Mouse (Mus musculus) heart, embryonic 14.5 days (tissue): Measurements from ENCODE around the gene Pold4. TPM values are rescaled to one million over a fixed set of nuclear protein-coding genes. Genes with fewer than 3 reads are reported as not detected.

Experiments
- ATAC-seq: fragments of 200-750 bp; cut with Nextera tagmentation; 2 replicates; pipeline ENCODE4 v1.8.0; 2017; ENCODE audit warnings: low read depth, moderate TSS enrichment; ENCODE audit not compliant: insufficient number of reproducible peaks, insufficient read depth, low FRiP score
- H3K27ac ChIP-seq, 2 experiments: fragments of 200-500 bp in 1 of 2; fragments of 300-500 bp in 1 of 2; sonication (generic) in 1 of 2; replicated peaks in 1 of 2; 2 replicates each; pipeline ENCODE4 v1.5.1; 2012 to 2014; ENCODE audit warnings: low read depth in 2 of 2, low read length in 2 of 2, control low read depth in 1 of 2, mild to moderate bottlenecking in 1 of 2, mixed read lengths in 1 of 2; ENCODE audit not compliant: control insufficient read depth in 1 of 2, insufficient read depth in 1 of 2
- H3K27me3 ChIP-seq: fragments of 300-500 bp; sonication (generic); 2 replicates; pipeline ENCODE4 v1.6.1; 2014; ENCODE audit warnings: mild to moderate bottlenecking, low read length, control low read depth; ENCODE audit not compliant: control insufficient read depth, insufficient read depth
- H3K36me3 ChIP-seq: fragments of 300-500 bp; sonication (generic); 2 replicates; pipeline ENCODE4 v1.6.1; 2014; ENCODE audit warnings: mild to moderate bottlenecking, control low read depth, low read length, mixed read lengths; ENCODE audit not compliant: control insufficient read depth, insufficient read depth
- H3K4me1 ChIP-seq, 2 experiments: fragments of 200-500 bp in 1 of 2; fragments of 300-500 bp in 1 of 2; sonication (generic) in 1 of 2; 2 replicates each; pipeline ENCODE4 v1.6.1; 2012 to 2014; ENCODE audit warnings: low read length in 2 of 2, control low read depth in 1 of 2, mixed read lengths in 1 of 2; ENCODE audit not compliant: control insufficient read depth in 2 of 2, insufficient read depth in 2 of 2
- H3K4me2 ChIP-seq: fragments of 300-500 bp; sonication (generic); 2 replicates; pipeline ENCODE4 v1.6.1; 2014; ENCODE audit warnings: mild to moderate bottlenecking, low read length
- H3K4me3 ChIP-seq, 2 experiments: fragments of 200-500 bp in 1 of 2; fragments of 300-500 bp in 1 of 2; sonication (generic) in 1 of 2; 2 replicates each; pipeline ENCODE4 v1.5.1; 2012 to 2014; ENCODE audit warnings: low read length in 2 of 2, mild to moderate bottlenecking in 2 of 2, control low read depth in 1 of 2, low read depth in 1 of 2, moderate library complexity in 1 of 2; ENCODE audit not compliant: control insufficient read depth in 1 of 2, insufficient read depth in 1 of 2
- H3K9ac ChIP-seq: fragments of 300-500 bp; sonication (generic); 2 replicates; pipeline ENCODE4 v1.6.1; 2014; ENCODE audit warnings: mild to moderate bottlenecking, low read length
- H3K9me3 ChIP-seq: fragments of 300-500 bp; sonication (generic); 2 replicates; pipeline ENCODE4 v1.6.1; 2016; ENCODE audit warnings: low read length, control low read depth; ENCODE audit not compliant: control insufficient read depth
- WGBS: fragments of 180-500 bp; shearing (Covaris S2); extraction: QIAGEN DNeasy Blood & Tissue Kit; methylation state at CpG from one replicate; pipeline ENCODE4 v1.1.7; 2014; 5-methylcytosine and 5-hydroxymethylcytosine counted together
- polyA plus RNA-seq: library from polyadenylated mRNA; unstranded; fragments of >200 nt; fragmentation: Nextera tagmentation; extraction: Ambion mirVana; gene quantifications from 2 replicates; pipeline ENCODE4 v1.2.1, GENCODE M21; 2014

The Pold4 gene
- polyA plus RNA-seq, 1 experiment from 2014 or later = 26.8 TPM

DNA sequence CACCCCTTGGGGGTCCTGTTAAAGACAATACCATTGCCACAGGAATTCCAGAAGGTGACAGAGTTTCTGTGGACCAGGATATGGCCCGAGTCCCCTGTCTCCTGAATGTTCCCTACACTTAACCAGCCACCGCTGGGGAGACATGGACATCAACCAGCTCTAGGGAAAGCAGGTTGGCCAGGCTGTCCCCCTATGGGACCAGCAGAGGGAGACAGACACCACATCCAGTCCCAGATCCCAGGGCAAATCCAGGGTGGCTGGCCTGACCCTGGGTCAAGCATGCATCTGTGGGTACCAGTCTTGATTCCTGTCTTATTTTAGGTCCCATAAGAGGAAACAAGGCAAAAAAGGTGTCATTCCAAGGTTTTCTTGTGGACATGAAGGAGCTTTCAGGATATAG lies 24.7 kb upstream of the Pold4 start:
- H3K27me3 ChIP-seq = peaks cover 28% of the 10 kb centered on the region
- H3K4me2 ChIP-seq = no peak overlapping the region
- no peak overlapping the region for H3K9ac ChIP-seq
- ATAC-seq = no peak
- no peak overlapping the region for H3K4me3 ChIP-seq
- no peaks in the 10 kb centered on the region for H3K36me3 ChIP-seq
- 2% methylated on average over 2 of the region's 2 CpGs for WGBS
- H3K4me1 ChIP-seq = peaks cover 5% of the 10 kb centered on the region in 2 experiments; a peak in 3 of 4 replicates
- H3K27ac ChIP-seq = no peak overlapping the region
- no peaks in the 10 kb centered on the region for H3K9me3 ChIP-seq

DNA sequence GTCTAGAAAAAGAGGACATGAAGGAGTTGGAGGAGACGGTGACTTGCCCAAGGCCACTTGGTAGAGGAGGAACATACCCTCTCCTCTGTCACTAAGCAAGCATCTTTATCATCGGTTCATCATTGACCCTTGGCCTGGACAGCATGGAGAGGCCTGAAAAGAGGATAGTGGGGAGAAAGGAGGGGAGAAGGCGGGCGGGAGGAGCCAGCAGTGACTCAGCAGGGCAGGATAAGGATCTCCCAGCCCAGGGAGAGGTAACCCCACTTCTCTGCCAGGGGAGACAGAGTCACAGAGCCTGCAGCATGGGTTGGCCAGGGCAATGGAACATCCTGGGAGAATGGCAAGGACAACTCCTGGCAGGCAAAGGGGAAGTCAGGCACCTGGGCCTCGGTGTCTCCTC lies 23.1 kb upstream of the Pold4 start:
- peaks cover 8 to 13% of the 10 kb centered on the region in 2 experiments for H3K4me1 ChIP-seq
- no peaks in the 10 kb centered on the region for H3K36me3 ChIP-seq
- no peak for ATAC-seq
- no peak overlapping the region for H3K4me3 ChIP-seq
- H3K27me3 ChIP-seq = peaks cover 44% of the 10 kb centered on the region
- WGBS = 72% methylated on average over 5 of the region's 5 CpGs
- H3K4me2 ChIP-seq = no peak overlapping the region
- H3K9me3 ChIP-seq = no peaks in the 10 kb centered on the region
- no peak overlapping the region for H3K27ac ChIP-seq
- H3K9ac ChIP-seq = no peak overlapping the region

- no peak overlapping the region for H3K4me3 ChIP-seq
- H3K4me1 ChIP-seq = peaks cover 14 to 34% of the 10 kb centered on the region in 2 experiments
- H3K4me2 ChIP-seq = no peak overlapping the region
- no peak for ATAC-seq
- no peak overlapping the region for H3K9ac ChIP-seq
- H3K27ac ChIP-seq = no peak overlapping the region
- peaks cover 56% of the 10 kb centered on the region for H3K27me3 ChIP-seq
- no peaks in the 10 kb centered on the region for H3K36me3 ChIP-seq
- 27% methylated on average over 4 of the region's 4 CpGs for WGBS
- no peaks in the 10 kb centered on the region for H3K9me3 ChIP-seq
These were observed 19.7 kb upstream of the Pold4 start for GRCm38 (mm10) chr19:4211891-4212588.

GRCm38 (mm10) chr19:4213524-4213974 lies 18.1 kb upstream of the Pold4 start:
- WGBS = 4% methylated on average over 9 of the region's 9 CpGs
- Histone ChIP-seq H3K4me3 (peak overlapping the region in 1 of 2 experiments; percentile 67; a peak in 1 of 4 replicates), H3K4me1 (peaks cover 15 to 34% of the 10 kb centered on the region in 2 experiments), H3K9me3 (no peaks in the 10 kb centered on the region), H3K9ac (no peak overlapping the region; the same call in 1 of the 2 replicates), H3K36me3 (no peaks in the 10 kb centered on the region), H3K27me3 (peaks cover 63% of the 10 kb centered on the region), H3K4me2 (peak overlapping the region; percentile 100), H3K27ac (no peak overlapping the region)
- no peak for ATAC-seq

DNA sequence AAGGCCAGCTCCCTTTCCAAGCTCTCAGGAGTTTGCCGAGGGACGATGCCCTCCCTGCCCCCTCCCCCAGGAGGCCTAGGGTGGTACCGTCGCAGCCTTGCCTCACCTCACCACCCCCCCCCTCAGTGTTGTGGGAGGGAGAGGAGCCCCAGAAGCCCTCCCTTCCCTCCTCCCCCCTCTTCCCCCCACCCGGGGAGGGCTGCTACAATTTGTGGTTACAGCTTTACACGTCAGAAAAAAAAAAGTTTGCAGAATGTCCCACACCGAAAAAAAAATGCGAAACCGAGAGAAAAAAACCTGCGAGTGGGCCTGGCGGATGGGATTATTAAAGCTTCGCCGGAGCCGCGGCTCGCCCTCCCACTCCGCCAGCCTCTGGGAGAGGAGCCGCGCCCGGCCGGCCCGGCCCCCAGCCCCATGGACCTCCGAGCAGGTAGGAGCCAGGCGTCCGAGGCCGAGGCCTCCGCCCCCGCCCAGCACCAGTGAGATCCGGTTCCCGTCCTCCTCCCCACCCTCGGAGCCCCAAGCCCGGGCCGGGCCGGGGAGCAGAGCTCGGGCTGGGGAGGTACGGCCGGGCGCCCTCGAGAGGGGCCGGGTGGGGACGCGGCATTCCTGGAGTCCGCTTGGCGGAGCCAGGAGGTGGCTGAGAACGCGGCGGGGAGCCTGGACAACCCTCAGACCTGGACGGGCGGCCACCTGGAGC lies 17.5 kb upstream of the Pold4 start, which contains the start of the genes Clcf1 and AC109138.7:
Gene Clcf1, plus strand, starts transcription at position 168 of the 700 bp plus-strand sequence.
Gene AC109138.7, plus strand, starts transcription at position 287 of the 700 bp plus-strand sequence.
- peak within 1 kb of the TSS in 1 of 2 experiments; percentile 44; a peak in 2 of 4 replicates for H3K27ac ChIP-seq
- WGBS = under 1% methylated on average over 47 of the region's 49 CpGs
- peak within 1 kb of the TSS; percentile 80 for H3K9ac ChIP-seq
- ATAC-seq = peak; percentile 33
- peak within 1 kb of the TSS; percentile 100 for H3K4me2 ChIP-seq
- H3K9me3 ChIP-seq = no peaks in the 10 kb centered on the region
- peaks cover 63% of the 10 kb centered on the region for H3K27me3 ChIP-seq
- H3K36me3 ChIP-seq = no peaks in the 10 kb centered on the region
- peak within 1 kb of the TSS; percentile 67 to 72 for H3K4me3 ChIP-seq
- peaks cover 15 to 34% of the 10 kb centered on the region in 2 experiments for H3K4me1 ChIP-seq

DNA sequence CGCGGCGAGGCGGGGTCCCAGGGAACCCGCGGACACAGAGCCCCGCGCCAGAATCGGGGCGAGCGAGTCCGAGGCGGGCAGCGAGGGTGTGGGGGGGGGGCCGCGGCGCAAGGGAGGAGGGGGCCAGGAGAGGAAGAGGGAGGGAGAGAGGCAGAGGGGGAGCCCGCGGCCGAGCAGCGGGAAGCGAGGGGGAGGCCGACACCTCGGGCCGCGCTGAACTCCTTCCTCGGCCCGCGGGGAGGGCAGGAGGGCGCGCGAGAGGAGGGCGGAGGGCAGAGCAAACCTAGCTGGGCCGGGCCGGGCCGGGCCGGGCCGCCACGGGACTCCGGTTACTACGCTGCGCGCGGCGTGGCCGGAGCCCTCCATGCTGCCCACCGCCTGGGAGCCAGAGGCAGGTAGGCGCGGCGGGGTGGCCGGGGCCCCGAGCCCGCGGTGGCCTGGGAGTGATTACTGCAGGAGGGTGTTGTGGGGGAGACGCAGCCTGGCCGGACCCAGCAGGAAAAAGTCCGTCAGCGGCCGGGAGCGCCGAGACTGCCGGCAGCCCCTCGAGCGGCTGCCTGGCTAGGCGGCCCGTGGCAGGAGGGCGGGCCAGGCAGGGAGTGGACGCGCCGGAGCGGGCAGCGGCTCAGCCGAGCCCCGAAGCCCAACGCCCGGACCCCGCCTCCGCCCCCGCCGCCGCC lies 16.8 kb upstream of the Pold4 start:
- H3K4me3 ChIP-seq = peak overlapping the region; percentile 67 to 72
- H3K4me1 ChIP-seq = peaks cover 16 to 35% of the 10 kb centered on the region in 2 experiments
- H3K9me3 ChIP-seq = no peaks in the 10 kb centered on the region
- peak overlapping the region; percentile 100 for H3K4me2 ChIP-seq
- H3K27me3 ChIP-seq = peaks cover 63% of the 10 kb centered on the region
- WGBS = 1% methylated on average over 65 of the region's 81 CpGs
- peak overlapping the region; percentile 80 for H3K9ac ChIP-seq
- peak; percentile 37 for ATAC-seq
- H3K27ac ChIP-seq = peak overlapping the region in 1 of 2 experiments; percentile 44; a peak in 2 of 4 replicates
- H3K36me3 ChIP-seq = no peaks in the 10 kb centered on the region

GRCm38 (mm10) chr19:4215451-4215840 lies 16.3 kb upstream of the Pold4 start:
- H3K4me3 ChIP-seq = peak overlapping the region; percentile 67 to 72
- H3K27ac ChIP-seq = no peak overlapping the region; a peak in 1 of 4 replicates
- peaks cover 63% of the 10 kb centered on the region for H3K27me3 ChIP-seq
- H3K4me2 ChIP-seq = peak overlapping the region; percentile 100
- H3K36me3 ChIP-seq = no peaks in the 10 kb centered on the region
- H3K9ac ChIP-seq = peak overlapping the region; percentile 80
- 3% methylated on average over 21 of the region's 21 CpGs for WGBS
- ATAC-seq = no peak
- no peaks in the 10 kb centered on the region for H3K9me3 ChIP-seq
- H3K4me1 ChIP-seq = peaks cover 20 to 40% of the 10 kb centered on the region in 2 experiments
